Mouse (Mus musculus): ENCODE results near the gene Slc36a4.

The Slc36a4 gene

GRCm38 (mm10) chr9:15717363-15717762 lies 7.8 kb downstream of the Slc36a4 start:
- Histone ChIP-seq H3K27me3 (ENCODE audit: insufficient read depth, low read length) (peaks cover under 1% of the 10 kb centered on the region), H3K4me1 (replicated peaks; ENCODE audit: low read depth, low read length) (no peaks in the 10 kb centered on the region), H3K9me3 (ENCODE audit: low read length) (no peaks in the 10 kb centered on the region), H3K4me3 (replicated peaks; ENCODE audit: low read length) (no peak overlapping the region), H3K36me3 (ENCODE audit: insufficient read depth, low read length) (no peaks in the 10 kb centered on the region)
- no peak for TF ChIP-seq POU5F1 (IDR thresholded peaks at IDR 0.05; ENCODE audit: borderline replicate concordance, low read length)
- no peak for TF ChIP-seq CTCF (conservative IDR thresholded peaks at IDR 0.05; ENCODE audit: low read length)
- TF ChIP-seq NANOG (IDR thresholded peaks at IDR 0.05; ENCODE audit: borderline replicate concordance, low read length): no peak

GRCm38 (mm10) chr9:15718295-15718694 lies 8.8 kb downstream of the Slc36a4 start:
- TF ChIP-seq POU5F1 (IDR thresholded peaks at IDR 0.05; ENCODE audit: borderline replicate concordance, low read length) (no peak), CTCF (conservative IDR thresholded peaks at IDR 0.05; ENCODE audit: low read length) (no peak), NANOG (IDR thresholded peaks at IDR 0.05; ENCODE audit: borderline replicate concordance, low read length) (no peak)

DNA sequence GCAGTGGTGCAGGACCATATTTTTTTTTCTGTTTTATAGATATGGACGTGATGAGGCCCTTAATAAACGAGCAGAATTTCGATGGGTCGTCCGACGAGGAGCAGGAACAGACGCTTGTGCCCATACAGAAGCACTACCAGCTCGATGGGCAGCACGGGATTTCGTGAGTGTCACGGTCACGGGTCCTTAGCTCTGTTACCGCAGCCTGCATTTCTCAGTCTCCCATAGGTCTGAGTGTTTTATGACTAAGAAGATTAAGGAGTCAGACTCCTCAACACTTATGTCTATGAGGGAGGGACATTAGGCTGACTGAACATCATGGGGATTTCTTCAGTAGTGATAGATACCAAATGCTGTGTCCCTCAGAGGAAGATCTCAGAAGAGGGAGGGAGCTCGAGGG lies 10.1 kb downstream of the Slc36a4 start:
- no peaks in the 10 kb centered on the region for H3K9me3 ChIP-seq (ENCODE audit: low read length)
- H3K4me1 ChIP-seq (replicated peaks; ENCODE audit: low read depth, low read length): no peaks in the 10 kb centered on the region
- TF ChIP-seq POU5F1 (IDR thresholded peaks at IDR 0.05; ENCODE audit: borderline replicate concordance, low read length) (no peak), CTCF (conservative IDR thresholded peaks at IDR 0.05; ENCODE audit: low read length) (no peak), NANOG (IDR thresholded peaks at IDR 0.05; ENCODE audit: borderline replicate concordance, low read length) (no peak)
- H3K36me3 ChIP-seq (ENCODE audit: insufficient read depth, low read length): no peaks in the 10 kb centered on the region
- no peak overlapping the region for H3K4me3 ChIP-seq (replicated peaks; ENCODE audit: low read length)
- no peaks in the 10 kb centered on the region; the same call in 1 of the 2 replicates for H3K27me3 ChIP-seq (ENCODE audit: insufficient read depth, low read length)

More at GRCm38 (mm10) chr9:15718295-15718694, 8.8 kb downstream of the Slc36a4 start:
- no peak overlapping the region for H3K4me3 ChIP-seq (replicated peaks; ENCODE audit: low read length)
- H3K4me1 ChIP-seq (replicated peaks; ENCODE audit: low read depth, low read length): no peaks in the 10 kb centered on the region
- H3K9me3 ChIP-seq (ENCODE audit: low read length): no peaks in the 10 kb centered on the region
- H3K27me3 ChIP-seq (ENCODE audit: insufficient read depth, low read length): no peaks in the 10 kb centered on the region; the same call in 1 of the 2 replicates
- no peaks in the 10 kb centered on the region for H3K36me3 ChIP-seq (ENCODE audit: insufficient read depth, low read length)

DNA sequence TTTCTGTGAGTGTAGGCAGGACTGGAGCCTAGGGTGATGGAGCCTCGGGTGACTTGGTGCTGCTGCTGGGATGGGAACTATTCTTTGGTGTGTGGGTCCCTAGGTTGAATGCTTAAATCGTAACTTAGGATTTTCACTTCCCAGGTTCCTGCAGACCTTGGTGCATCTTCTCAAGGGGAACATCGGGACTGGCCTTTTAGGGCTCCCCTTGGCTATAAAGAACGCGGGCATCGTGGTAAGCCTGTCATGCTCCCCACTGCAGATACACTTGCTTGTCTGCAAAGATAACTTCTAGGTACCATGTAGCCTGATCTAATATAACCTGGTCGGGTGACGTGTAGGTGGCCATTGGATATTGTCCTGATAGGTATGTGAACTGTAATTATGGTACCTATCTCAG lies 11.0 kb downstream of the Slc36a4 start:
- no peaks in the 10 kb centered on the region; the same call in 1 of the 2 replicates for H3K27me3 ChIP-seq (ENCODE audit: insufficient read depth, low read length)
- H3K36me3 ChIP-seq (ENCODE audit: insufficient read depth, low read length): no peaks in the 10 kb centered on the region
- H3K4me3 ChIP-seq (replicated peaks; ENCODE audit: low read length): no peak overlapping the region
- TF ChIP-seq CTCF (conservative IDR thresholded peaks at IDR 0.05; ENCODE audit: low read length) (no peak), NANOG (IDR thresholded peaks at IDR 0.05; ENCODE audit: borderline replicate concordance, low read length) (no peak), POU5F1 (IDR thresholded peaks at IDR 0.05; ENCODE audit: borderline replicate concordance, low read length) (no peak)
- no peaks in the 10 kb centered on the region for H3K9me3 ChIP-seq (ENCODE audit: low read length)
- no peaks in the 10 kb centered on the region for H3K4me1 ChIP-seq (replicated peaks; ENCODE audit: low read depth, low read length)

DNA sequence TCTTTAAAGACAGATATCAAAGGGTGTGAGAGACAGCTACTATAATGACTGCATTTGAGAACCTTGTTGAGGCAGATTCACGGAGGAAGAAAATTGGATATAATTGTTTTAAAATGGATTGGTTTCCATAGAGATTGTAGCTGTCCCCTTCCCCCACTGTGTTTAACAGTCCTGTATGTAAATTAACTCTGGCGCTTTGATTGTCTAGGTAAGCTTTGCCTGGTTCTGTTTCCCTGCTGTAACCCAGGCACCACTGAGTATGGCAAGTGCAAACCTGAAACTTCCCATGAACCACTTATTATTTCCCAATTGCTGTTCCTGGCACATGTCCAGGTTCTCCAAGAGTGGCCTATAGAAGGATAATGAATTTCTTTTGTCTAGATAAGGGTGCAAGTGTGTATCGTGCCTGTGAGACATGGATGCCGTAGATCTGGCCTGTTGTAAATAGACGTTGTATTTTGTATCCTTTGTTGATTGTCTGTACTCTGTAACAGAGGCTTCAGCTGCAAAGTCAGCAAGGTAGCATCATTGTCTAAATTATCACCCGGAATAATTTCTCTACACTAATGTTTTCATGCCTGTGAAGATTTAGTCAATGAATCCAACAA lies 11.8 kb downstream of the Slc36a4 start:
- Histone ChIP-seq H3K4me1 (replicated peaks; ENCODE audit: low read depth, low read length) (no peaks in the 10 kb centered on the region), H3K36me3 (ENCODE audit: insufficient read depth, low read length) (no peaks in the 10 kb centered on the region), H3K4me3 (replicated peaks; ENCODE audit: low read length) (no peak overlapping the region), H3K27me3 (ENCODE audit: insufficient read depth, low read length) (no peaks in the 10 kb centered on the region), H3K9me3 (ENCODE audit: low read length) (no peaks in the 10 kb centered on the region)
- TF ChIP-seq POU5F1 (IDR thresholded peaks at IDR 0.05; ENCODE audit: borderline replicate concordance, low read length) (no peak), CTCF (conservative IDR thresholded peaks at IDR 0.05; ENCODE audit: low read length) (no peak), NANOG (IDR thresholded peaks at IDR 0.05; ENCODE audit: borderline replicate concordance, low read length) (no peak)

DNA sequence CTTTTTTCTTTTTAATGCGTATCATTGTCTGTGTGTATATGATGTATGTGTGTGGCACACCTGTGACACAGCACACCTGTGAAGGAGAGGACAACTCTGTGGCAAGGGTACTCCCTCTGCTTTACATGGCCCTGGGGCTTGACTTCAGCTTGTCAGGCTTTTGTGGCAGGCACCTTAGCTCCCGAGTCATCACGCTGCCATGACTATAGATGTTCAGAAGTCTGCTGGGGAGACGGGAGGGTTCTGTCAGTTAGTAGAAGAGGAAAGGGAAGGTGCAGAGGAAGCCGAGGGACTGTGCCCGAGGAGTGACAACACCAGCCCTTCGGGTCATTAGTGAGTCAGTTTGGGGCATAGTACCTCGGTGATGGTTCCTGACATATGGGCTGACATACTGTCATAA lies 13.0 kb downstream of the Slc36a4 start:
- Histone ChIP-seq H3K36me3 (ENCODE audit: insufficient read depth, low read length) (no peaks in the 10 kb centered on the region), H3K27me3 (ENCODE audit: insufficient read depth, low read length) (no peaks in the 10 kb centered on the region), H3K9me3 (ENCODE audit: low read length) (peaks cover 7% of the 10 kb centered on the region), H3K4me1 (replicated peaks; ENCODE audit: low read depth, low read length) (no peaks in the 10 kb centered on the region), H3K4me3 (replicated peaks; ENCODE audit: low read length) (no peak overlapping the region)
- TF ChIP-seq NANOG (IDR thresholded peaks at IDR 0.05; ENCODE audit: borderline replicate concordance, low read length): no peak
- TF ChIP-seq POU5F1 (IDR thresholded peaks at IDR 0.05; ENCODE audit: borderline replicate concordance, low read length): no peak
- TF ChIP-seq CTCF (conservative IDR thresholded peaks at IDR 0.05; ENCODE audit: low read length): no peak

- Histone ChIP-seq H3K9me3 (ENCODE audit: low read length) (peaks cover 15% of the 10 kb centered on the region), H3K4me1 (replicated peaks; ENCODE audit: low read depth, low read length) (no peaks in the 10 kb centered on the region), H3K36me3 (ENCODE audit: insufficient read depth, low read length) (no peaks in the 10 kb centered on the region), H3K4me3 (replicated peaks; ENCODE audit: low read length) (no peak overlapping the region), H3K27me3 (ENCODE audit: insufficient read depth, low read length) (no peaks in the 10 kb centered on the region)
- TF ChIP-seq NANOG (IDR thresholded peaks at IDR 0.05; ENCODE audit: borderline replicate concordance, low read length) (no peak), POU5F1 (IDR thresholded peaks at IDR 0.05; ENCODE audit: borderline replicate concordance, low read length) (no peak), CTCF (conservative IDR thresholded peaks at IDR 0.05; ENCODE audit: low read length) (no peak)
Observed at GRCm38 (mm10) chr9:15727168-15727567, 17.6 kb downstream of the Slc36a4 start.

DNA sequence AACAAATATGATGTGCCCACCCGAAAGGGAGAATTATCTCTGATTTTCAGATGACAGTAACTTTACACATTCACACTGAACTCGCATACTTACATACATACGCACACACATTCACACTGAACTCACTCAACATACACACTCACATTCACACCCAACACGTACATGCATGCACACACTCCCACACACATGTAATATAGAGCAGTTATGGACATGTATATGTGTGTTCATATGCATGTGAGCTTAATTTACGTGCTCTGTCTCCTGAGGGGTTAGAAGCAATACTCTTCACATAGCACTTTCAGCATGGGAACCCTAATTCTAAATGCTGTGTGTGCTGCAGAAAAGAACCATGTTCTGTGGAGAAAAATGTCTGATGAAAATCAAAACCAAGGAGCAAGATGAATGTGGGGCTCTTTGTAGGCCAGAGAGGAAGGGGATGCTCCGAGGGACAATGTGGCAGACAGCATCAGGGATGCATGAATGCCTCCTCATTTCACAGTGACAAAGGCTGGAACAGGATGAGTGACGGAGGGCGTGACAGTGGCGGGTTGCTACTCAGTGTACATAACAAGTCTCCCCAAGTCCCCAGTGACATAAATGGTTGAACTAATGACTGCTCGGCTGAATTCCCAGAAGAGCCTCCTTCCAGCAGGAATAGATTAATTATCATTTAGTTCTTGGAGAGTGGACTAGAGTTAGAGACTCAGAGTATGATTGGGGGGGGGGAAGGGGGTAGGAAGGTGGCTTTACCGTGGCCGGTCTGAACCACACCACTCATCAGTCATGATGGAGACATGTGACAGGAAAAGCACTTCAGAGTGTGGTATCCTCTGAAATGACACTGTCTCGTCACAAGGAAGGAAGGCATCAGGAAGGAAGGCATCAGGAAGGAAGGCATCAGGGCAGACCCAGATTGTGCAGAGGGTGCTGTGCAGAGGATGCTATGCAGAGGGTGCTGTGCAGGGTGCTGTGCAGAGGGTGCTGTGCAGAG lies 22.5 kb downstream of the Slc36a4 start:
- no peaks in the 10 kb centered on the region for H3K4me1 ChIP-seq (replicated peaks; ENCODE audit: low read depth, low read length)
- H3K36me3 ChIP-seq (ENCODE audit: insufficient read depth, low read length): no peaks in the 10 kb centered on the region
- H3K27me3 ChIP-seq (ENCODE audit: insufficient read depth, low read length): no peaks in the 10 kb centered on the region
- H3K4me3 ChIP-seq (replicated peaks; ENCODE audit: low read length): no peak overlapping the region
- TF ChIP-seq POU5F1 (IDR thresholded peaks at IDR 0.05; ENCODE audit: borderline replicate concordance, low read length) (no peak), NANOG (IDR thresholded peaks at IDR 0.05; ENCODE audit: borderline replicate concordance, low read length) (no peak), CTCF (conservative IDR thresholded peaks at IDR 0.05; ENCODE audit: low read length) (no peak)
- H3K9me3 ChIP-seq (ENCODE audit: low read length): peaks cover 12% of the 10 kb centered on the region
